Mouse (Mus musculus): ENCODE data around the gene Tnpo2. TPM values are rescaled to one million over a fixed set of nuclear protein-coding genes. Genes with fewer than 3 reads are reported as not detected.

The Tnpo2 gene
- total RNA-seq, 2 experiments from 2014 or later: 28.1 to 35.1 TPM

DNA sequence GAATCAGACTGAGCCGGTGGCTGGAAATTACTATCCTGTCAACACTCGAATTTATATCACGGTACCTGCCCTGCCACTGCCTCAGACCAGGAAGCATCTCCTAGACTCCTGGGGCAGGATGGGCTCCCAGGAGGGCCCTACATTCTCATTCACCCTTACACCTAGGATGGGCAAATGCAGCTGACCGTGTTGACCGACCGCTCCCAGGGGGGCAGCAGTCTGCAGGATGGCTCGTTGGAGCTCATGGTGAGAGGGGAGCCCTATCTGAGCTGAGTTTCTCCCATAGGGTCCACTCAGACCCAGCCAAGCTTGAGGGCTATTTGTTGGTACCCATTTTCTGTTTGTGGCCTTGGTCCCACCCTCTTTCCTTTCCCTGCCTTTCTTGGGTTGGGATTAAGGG lies 58.9 kb downstream of the Tnpo2 start:
- no peak for DNase-seq
- intact Hi-C loops (cut with DNase I): no loop called here

DNA sequence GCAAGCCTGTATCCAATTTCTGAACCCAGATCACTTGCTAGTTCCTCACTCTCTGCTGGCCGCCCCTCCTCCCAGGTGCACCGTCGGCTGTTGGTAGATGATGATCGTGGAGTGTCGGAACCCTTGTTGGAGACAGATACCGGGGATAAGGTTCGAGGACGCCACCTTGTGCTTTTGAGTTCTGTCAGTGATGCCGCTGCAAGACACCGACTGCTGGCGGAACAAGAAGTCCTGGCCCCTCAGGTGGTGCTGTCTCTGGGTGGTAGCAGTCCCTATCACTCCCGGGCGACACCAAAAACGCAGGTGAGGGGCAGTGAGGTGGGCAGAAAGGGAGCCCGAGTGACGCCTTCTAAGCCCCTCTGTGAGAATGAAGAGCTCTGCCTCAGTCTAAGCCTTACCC lies 59.5 kb downstream of the Tnpo2 start:
- intact Hi-C loops (cut with DNase I): no loop called here
- DNase-seq: no peak

DNA sequence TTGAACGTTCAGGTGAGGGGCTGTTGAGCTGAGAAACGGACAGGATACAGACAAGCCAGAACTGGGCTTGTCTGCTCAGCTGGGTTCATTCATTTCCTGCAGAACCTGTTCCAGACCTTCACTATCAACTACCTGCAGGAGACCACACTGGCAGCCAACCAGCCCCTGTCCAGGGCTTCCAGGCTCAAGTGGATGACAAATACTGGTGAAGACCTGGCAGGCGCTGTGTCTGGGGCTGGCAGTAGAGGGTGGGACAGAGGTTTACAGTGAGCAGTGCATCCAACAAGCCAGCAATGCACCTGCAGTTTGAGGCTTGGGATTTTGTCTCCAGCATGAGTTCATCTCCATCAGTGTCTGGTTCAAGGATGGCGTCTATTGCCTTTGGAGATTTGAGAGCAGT lies 60.1 kb downstream of the Tnpo2 start:
- DNase-seq: no peak
- intact Hi-C loops (cut with DNase I): no loop called here

DNA sequence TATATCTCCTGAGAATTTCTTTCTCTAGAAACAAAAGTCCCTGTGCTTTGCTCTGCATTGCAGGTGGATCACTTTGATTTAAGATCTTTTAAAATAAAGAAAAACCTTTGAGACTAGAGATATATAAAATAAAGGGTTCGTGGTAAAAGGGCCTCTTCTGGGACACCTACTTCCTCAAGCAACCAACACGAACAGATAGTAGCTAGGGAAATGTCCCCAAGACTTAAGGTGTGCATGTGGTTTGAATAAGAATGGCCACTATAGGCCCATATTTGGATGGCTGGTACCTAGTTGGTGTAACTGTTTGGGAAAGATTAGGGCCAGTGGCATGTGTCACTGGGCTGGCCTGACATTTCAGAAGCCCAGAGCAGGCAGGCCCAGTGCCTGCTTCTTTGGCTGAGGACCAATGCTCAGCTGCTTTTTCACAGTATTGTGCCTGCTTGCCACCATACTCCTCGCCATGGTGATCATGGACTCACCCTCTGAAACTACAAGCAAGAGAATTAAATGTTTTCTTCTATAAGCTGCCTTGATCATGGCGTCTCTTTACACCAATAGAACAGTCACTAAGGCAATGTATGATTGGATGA lies 63.5 kb downstream of the Tnpo2 start:
- DNase-seq: no peak
- intact Hi-C loops (cut with DNase I): no loop called here

Small RNA genes within 50 kb of the gene (microRNA-seq; reads per million reads assigned to microRNA genes)
- 0 to 0.67 reads per million in 2 experiments for gene Mir7070 (ENCODE audit: borderline number of aligned reads in 2 of 2)

Other genes with a start within 250 kb of the Tnpo2 start
- 100 to 1,000 TPM; 279 to 296 TPM for gene Nfix, start 236.6 kb upstream of the Tnpo2 start, total RNA-seq (2021)
- 1 to 10 TPM; 9.3 to 9.9 TPM for gene Dand5, start 214.1 kb upstream of the Tnpo2 start, total RNA-seq (2021)
- 10 to 100 TPM; 28.5 to 29.5 TPM for gene Gadd45gip1, start 205.4 kb upstream of the Tnpo2 start, total RNA-seq (2021)
- gene Rad23a, start 196.2 kb upstream of the Tnpo2 start, total RNA-seq (2021): 10 to 100 TPM; 84.0 to 87.4 TPM
- 100 to 1,000 TPM; 337 to 380 TPM for gene Calr, start 190.0 kb upstream of the Tnpo2 start, total RNA-seq (2021)
- 10 to 100 TPM; 23.1 TPM for gene Farsa, start 179.9 kb upstream of the Tnpo2 start, total RNA-seq (2021)
- 1 to 10 TPM; 3.8 to 4.1 TPM for gene Syce2, start 164.8 kb upstream of the Tnpo2 start, total RNA-seq (2021)
- gene Gcdh, start 143.0 kb upstream of the Tnpo2 start, total RNA-seq (2021): 10 to 100 TPM; 71.3 to 77.2 TPM
- gene Klf1, start 135.0 kb upstream of the Tnpo2 start, total RNA-seq (2021): not detected
- gene Dnase2a, start 128.4 kb upstream of the Tnpo2 start, total RNA-seq (2021): 10 to 100 TPM in 1 of 2 experiments, 1 to 10 TPM in 1; 7.3 to 11.7 TPM
- gene Mast1, start 99.6 kb upstream of the Tnpo2 start, total RNA-seq (2021): under 1 TPM; 0.11 to 0.14 TPM
- gene Rtbdn, start 89.9 kb upstream of the Tnpo2 start, total RNA-seq (2021): not detected
- 1 to 10 TPM in 1 of 2 experiments, not detected in 1; 1.0 TPM for gene Gm49661, start 67.5 kb upstream of the Tnpo2 start, total RNA-seq (2021)
- 100 to 1,000 TPM; 633 to 676 TPM for gene Prdx2, start 67.3 kb upstream of the Tnpo2 start, total RNA-seq (2021)
- 10 to 100 TPM; 48.6 to 56.7 TPM for gene Rnaseh2a, start 67.1 kb upstream of the Tnpo2 start, total RNA-seq (2021)
- 10 to 100 TPM; 14.9 to 26.9 TPM for gene Junb, start 58.2 kb upstream of the Tnpo2 start, total RNA-seq (2021)
- gene Hook2, start 46.3 kb upstream of the Tnpo2 start, total RNA-seq (2021): 1 to 10 TPM; 2.7 to 2.9 TPM
- gene Best2, start 22.4 kb upstream of the Tnpo2 start, total RNA-seq (2021): not detected
- gene Asna1, start 11.6 kb upstream of the Tnpo2 start, total RNA-seq (2021): 10 to 100 TPM; 66.2 to 69.8 TPM
- 10 to 100 TPM; 80.7 to 84.2 TPM for gene Trir, start 10.1 kb upstream of the Tnpo2 start, total RNA-seq (2021)
- 1 to 10 TPM; 3.4 to 4.3 TPM for gene Fbxw9, start 23.1 kb downstream of the Tnpo2 start, total RNA-seq (2021)
- not detected for gene Gm5741, start 31.1 kb downstream of the Tnpo2 start, total RNA-seq (2021)
- gene Dhps, start 34.8 kb downstream of the Tnpo2 start, total RNA-seq (2021): 10 to 100 TPM; 27.0 to 27.4 TPM
- 10 to 100 TPM; 37.4 to 42.2 TPM for gene Wdr83os, start 43.8 kb downstream of the Tnpo2 start, total RNA-seq (2021)
- gene Wdr83, start 44.4 kb downstream of the Tnpo2 start, total RNA-seq (2021): 10 to 100 TPM; 33.3 to 34.2 TPM
- 10 to 100 TPM; 31.0 to 31.3 TPM for gene Man2b1, start 46.4 kb downstream of the Tnpo2 start, total RNA-seq (2021)
- 1 to 10 TPM; 2.0 to 2.4 TPM for gene Zfp791, start 86.2 kb downstream of the Tnpo2 start, total RNA-seq (2021)
- gene Cks1brt, start 115.0 kb downstream of the Tnpo2 start, total RNA-seq (2021): not detected
- not detected for gene Olfr371, start 189.1 kb downstream of the Tnpo2 start, total RNA-seq (2021)

Measured in heart, postnatal 36 days (tissue).